Mouse (Mus musculus): ENCODE measurements around the gene Ascc3.

The Ascc3 gene

DNA sequence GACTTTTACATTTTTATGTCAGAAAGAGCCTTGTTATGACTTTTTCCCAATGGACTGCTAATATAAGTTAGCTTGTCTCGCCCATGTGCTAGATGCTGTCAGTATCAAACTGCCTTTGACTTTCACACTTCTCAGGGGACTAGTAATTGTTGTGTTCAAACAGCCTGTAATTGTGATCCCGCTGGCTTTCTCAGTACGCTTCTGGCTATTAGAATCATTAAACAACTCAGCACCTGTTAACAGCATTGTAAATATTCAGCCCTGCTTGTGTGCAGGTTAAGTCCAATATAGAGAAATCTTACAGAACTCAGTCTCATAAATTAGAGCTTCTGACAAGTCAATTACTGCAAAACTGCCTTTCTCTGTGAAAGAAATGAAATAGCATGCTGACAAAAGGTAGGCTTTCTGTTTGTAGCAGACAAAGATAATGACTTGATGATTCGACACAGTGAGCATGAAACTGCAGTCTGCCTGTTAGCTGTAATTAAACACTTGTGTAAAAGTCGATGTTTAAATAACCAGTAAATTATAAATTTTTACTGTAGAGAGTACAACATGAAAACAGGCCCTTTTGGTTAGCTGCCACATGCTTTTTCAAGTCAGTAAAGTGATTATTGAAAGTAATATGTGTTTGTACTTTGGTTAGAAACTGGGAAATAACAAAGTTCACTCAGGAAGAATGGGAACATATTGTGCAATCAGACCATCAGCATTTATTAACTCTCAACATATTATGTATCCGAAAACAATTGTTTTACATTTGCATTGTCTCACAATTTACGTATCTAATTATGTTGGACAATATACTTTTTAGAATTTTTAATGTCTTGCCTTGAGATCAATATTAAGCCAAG is 171.2 kb downstream of the Ascc3 start:
- DNase-seq: peak; percentile 53

DNA sequence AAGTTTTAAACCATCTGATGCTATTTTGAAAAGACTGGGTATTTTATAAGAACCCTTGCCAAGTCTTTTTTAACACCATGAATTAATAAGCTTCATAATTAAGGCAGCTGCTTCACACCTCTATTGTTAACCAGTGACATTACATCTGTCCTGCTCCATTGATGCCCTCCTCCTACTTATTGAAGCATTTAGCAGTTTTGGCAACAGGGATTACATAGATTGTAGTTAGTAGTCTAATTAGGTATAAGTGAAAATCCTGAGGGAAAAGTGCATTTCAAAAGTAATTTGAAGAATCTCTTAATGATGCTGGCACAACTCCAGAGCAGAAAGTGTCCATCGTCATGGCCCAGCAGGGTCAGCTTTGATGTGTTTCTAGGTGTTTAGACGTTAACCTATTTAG is 180.3 kb downstream of the Ascc3 start:
- no peak for DNase-seq

DNA sequence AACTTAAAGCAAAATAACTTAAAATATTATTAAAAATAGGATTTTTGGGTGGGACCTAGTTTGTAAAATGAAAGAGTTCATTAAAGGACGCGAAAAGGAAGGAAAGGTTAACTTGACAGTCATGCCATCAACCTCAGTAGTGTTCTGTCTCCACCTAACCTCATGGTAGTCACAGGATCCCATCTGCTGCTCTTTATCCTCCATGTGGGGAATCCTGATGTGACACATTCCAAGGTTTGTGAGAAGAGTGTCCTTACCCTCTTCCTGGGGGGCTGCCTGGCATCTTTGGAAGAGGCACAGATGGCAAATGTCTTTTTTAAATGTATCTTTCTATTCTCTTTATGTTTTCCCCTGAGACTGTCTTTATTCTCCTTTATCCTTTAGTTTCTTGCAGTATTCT is 181.4 kb downstream of the Ascc3 start:
- DNase-seq: no peak

DNA sequence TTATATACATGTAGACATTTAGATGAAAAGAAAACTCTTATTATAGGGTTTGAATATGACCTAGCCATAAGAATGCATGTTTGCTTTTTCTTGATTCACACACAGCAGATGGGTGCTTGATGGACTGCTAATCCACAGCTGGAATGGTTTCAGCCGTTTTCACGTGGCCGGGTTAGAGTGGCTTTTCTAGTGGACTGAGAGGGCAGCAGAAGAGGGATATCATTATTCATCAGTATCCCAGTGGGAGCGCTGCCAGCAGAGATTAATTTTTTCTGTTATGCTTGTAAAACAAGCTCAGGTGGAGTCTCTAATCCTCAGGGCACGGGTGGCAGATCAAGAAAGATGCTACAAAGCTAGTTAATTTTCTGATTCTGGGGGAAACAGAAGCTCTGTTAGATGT is 200.4 kb downstream of the Ascc3 start:
- peak; percentile 21 for DNase-seq

DNA sequence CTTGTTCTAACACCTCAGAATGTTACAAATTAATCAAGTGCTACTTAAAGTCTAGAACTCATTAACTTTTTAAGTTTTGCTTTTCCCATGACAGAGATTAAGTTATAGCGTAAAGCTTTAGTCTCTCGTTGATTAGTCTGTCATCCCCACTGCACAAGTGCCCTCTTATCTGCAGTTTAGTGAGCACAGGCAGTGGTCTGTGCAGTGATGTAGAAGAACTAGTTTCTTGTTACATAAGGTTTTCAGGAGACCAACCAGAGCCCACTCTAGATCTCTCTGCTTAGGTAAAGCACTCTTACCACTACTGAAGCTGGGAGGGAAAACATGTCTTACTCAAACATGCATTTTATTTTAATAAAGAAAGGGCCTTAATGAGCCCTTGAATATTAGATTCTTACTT is 209.1 kb downstream of the Ascc3 start:
- no peak for DNase-seq

DNA sequence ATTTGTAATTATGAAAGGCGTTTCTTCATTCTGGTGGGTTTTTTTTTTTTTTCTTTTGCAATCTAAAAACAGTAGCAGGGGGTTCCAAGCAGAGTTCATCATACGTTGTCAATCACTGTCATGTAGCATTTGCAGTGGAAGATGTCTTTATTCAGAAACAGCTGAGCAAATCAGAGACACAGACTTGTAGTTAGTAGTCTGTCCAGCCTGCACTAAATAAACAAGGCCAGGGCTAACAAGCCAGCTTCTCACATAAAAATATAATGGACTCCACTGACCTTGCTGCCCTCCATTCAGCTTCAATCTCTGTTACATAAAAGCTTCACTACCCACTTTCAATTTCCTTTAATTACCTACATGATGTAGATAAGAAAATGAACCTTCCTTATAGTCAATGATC is 209.9 kb downstream of the Ascc3 start:
- peak; percentile 11 for DNase-seq

DNA sequence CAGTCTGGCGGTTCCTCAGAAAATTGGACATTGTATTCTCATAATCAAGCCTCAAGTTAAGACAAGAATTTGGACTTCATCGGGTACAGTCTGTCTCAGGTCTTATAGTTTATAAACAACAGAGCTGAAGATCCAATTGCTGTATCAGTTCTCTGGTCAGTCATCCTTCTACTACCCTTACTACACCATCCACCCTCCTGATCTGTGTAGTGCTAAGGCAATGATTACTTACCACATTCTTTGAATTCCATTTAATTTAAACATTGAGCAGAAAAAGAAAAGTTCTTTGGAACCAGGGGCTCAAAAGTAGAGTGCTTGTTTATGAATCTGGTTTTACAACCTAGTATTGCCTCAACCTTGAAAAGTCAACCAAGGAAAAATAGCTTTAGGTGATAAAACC is 213.7 kb downstream of the Ascc3 start:
- no peak for DNase-seq

DNA sequence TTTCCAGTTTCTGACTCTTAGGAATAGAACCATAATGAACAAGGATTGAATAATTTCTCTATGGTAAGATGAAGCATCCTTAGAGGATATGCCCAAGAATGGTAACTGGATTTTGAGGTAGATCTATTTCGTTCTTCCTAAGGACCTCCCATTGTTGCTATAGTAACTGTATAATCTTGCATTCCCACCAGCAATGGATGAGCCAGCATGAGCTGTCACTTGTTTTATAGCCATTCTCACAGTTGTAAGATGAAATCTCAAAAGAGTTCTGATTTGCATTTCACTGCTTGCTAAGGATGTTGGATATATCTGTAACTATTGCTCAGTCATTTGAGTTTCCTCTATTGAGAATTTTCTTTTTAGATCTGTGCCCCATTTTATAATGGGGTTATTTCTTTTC is 229.9 kb downstream of the Ascc3 start:
- DNase-seq: no peak

DNA sequence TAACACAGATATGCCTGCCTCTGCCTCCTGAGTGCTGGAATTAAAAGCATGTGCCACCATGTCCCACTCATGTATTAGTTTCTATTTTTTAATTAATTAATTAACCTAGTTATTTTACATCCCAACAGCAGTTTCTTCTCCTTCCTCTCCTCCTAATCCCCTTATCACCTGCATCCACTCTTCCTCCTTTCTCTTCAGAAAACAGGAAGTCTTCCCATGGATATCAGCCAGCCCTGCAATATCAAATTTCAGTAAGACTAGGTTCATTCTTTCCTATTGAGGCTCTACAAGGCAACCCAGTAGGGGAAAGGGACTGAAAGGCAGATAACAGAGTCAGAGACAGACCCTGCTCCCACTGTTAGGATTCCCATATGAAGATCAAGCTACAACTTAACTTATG is 234.4 kb downstream of the Ascc3 start:
- no peak for DNase-seq

DNA sequence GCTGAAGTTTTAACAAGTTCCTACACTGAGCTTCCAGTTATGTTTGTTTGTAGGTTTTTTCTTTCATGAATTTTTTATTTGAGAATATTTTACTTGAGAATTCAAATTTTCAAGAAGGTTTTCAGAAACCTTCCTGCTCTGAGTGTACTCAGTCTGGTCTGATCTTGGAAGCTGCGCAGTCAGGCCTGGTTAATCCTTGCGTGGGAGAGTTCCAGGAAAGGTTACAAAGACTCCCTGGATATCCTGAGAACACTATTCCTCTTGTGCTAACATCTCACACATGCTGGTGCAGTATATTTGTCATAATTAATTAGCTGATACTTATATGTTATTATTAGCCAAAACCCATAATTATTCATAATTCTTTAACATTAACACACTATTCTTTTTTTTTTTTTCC is 242.1 kb downstream of the Ascc3 start:
- DNase-seq: no peak

DNA sequence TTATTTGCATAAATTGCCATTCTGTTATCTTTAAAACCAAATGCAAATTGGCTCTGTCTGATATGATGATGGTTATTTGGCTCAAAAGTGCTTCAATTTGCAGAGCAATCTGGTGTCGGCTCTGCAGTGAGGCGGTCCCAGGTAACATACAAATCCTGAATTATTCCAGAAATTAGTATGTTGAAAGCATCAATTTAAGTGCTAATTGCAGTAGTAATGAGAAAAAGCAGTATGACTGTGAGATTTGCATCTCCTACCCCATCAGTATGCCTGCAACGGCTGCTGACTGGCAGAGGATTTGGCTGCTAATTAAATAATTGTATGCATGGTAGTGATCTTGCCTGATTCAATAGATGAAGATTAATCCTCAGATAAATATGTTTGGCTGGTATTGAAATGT is 250.9 kb downstream of the Ascc3 start:
- no peak for DNase-seq

DNA sequence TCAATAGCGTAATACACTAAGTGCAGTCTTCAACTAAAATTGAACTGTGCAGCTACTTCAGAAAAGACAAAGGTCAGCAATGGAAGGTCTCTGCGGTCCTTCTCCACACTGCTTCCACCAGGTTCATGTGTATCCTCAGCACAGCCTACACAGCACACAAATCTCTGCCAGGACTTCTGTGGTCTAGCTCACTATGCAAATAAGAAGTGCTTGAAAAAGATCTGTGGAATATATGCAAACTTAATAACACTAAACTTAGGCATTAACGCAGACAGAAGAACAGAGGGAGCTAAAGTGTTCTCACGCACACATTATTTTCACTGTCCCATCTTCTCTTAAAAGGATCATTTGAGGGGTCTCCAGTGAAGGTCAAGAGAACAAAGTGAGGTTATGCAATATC is 275.7 kb downstream of the Ascc3 start:
- no peak for DNase-seq

DNA sequence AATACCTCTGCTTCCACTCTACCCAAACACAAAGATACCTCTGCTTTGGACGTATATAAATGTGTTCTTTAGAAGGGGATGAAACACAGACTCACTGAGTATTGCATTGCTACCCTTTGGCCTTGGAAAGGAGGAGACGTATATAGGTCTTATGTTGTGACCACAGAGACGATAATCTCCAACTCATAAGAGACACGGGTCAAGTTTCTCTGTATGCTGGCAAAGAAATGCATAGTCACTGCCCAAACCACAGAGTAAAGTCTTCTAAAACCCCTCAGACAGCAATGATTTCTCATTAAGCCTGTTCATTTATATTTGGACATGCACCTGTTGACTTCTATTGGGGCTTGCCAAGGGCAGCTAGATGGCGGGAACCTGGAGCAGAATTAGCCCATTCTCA is 284.5 kb downstream of the Ascc3 start:
- DNase-seq: no peak

DNA sequence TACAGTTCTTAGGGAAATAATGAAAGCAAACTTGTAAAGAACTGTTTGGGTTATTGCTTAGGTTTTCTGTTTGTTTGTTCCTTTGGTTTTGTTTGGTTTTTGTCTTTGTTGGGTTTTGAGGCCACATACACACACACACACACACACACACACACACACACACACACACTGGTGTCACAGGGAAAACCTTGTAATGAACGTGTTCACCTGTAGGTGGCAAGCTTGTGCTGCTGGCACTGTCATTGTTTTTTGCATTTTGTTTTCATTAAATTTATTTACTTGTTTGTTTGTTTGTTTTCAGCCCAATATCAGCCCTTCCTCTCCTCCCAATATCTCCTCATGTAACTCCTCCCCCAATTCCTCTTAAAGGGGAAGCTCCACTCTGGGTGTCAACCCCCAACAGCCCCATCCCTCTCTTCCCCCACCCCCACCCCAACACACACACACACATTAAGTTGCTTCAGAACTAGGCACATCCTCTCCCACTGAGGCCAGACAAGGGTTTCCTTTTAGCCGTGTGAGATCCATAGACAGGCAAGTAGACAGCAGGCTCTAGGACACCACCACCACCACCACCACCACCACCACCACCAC is 289.1 kb downstream of the Ascc3 start:
- DNase-seq: peak; percentile 25

DNA sequence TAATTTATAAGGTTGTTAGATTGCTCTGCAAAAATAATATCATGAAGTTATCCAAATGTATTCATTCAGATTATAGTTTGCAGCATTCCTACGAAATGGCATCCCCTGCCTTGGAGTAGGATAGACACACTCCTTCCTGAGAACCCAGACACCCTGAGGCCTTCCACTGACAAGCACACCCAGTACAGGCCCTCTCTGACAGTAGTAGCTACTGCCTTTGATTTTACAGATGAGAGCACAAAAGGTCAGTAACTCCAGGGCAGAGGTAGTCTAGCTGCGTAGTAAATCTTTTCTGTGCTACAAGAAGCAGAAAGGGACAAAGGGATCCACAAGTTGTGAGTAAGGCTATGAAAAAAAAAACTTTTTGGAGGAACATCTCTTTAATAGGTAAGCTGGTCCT is 289.9 kb downstream of the Ascc3 start:
- DNase-seq: no peak

DNA sequence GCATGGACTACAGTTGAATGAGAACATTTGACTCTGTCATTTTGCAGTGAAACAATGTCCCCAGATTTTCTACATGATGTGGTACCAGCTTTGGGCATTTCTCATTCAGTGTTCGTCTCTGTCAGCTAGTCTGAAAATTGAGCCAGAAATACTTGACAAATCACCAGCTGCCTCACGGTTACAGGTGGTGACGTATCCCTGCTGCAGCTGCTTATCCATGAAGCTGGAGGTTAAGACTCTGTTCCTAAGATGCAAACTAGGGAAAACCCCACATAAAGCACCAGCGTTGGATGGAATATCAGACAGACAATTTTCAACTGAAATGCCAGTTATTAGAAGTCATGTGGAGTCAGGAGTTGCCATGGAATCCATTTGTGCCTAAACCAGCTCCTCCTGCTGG is 293.8 kb downstream of the Ascc3 start:
- no peak for DNase-seq

DNA sequence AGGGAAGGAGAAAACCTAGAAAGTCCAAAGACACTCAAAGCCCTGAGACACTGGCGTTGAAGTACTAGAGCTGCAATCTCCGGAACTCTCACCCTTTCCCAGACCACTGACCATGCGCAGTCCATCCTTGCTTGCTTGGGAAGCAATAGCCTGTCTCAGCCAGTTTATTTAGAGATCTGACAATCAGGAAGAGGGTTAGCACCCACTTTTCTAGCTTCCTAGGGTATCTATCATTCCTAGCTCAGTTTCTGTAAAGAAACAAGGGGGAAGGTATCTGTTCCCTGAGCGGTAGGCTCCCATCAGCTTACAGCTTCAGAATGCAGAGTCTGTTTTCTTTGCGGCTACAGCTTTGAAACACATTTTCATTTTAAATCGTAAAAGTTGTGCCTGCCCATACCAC is 298.2 kb downstream of the Ascc3 start:
- DNase-seq: no peak

DNA sequence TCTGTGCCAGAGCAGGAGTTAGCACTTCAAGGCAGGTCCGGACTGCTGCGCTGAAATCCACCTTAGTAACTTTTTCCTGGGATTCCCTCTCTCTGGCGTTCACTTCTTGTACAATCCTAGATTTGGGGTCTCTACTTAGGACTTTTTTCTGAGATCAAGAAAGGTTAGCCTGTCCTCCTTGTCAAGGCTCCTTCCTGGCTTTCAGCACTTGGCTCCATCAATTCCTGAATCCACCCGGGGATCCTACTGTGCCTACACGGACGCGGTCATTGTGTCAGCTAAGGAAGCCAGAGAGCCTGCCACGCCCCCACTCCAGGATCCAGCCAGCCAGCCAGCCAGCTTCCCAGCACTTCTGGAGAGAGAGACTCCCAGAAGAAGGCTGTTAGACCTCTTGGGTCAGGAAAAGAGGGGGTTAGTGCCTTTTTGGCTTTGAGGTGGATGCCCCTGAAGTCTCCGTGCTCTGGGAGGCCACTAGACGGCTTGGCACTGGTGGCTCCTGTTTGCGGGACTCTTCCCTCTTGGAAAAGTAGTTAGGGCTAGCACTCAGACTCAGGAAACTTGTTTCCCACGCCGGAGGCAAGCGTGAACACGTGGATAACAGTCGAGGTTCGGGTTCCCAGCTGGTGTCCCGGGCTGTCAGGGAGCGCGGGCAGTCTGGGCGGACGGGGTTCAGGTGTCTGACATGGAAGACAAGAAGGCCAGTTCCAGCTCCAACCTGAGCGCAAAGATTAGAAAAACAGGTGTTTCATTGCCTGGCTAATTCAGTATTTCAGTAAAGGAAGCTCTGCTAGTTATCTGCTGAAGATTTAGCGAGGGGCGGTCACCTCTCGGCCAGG is 299.6 kb downstream of the Ascc3 start:
- DNase-seq: peak; percentile 61

DNA sequence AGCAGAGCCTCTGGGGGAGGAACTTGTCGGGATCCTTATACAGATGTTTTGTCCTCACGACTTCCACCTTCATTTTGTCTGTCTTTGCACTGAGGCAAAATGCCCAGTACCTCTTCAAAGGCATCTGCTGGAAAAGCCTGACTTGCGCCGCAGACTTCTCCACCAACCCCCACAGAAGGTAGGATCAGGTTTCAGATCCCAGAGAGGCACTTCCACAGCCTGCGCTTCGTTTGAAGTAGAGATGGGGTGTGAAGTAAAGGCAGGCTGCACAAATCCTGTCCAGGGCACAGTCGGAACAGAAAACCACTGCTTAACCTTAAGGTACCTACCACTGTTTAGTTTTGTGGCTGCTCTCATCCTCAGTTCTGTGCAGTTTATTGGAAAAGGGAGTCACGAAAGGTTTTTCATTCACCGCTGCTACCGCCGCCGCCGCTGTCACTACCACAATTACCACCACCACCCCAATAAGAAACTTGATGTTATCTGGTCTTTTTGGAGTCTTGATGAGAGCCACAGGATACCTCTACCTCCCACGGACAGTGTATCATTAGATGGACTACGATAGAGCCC is 300.4 kb downstream of the Ascc3 start:
- DNase-seq: peak; percentile 73

DNA sequence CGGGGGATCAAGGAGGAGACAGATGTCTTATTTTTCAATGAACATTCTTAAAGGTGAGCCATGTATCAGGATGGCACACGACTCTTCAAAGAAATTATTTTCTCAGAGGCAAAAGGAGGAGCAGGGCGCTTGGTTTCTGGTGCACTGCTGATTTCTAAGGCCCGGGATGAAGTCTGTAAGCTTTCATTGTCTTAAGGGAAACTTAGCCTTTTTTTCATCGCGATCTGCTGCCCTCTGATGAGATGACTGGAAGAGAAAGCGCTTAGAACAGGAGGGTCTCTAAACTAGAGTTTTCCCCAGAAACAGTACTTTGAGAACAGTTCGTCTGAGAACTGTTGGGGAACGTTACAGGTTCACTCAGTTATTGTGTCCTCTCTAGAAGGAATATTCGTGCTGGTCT is 301.1 kb downstream of the Ascc3 start:
- DNase-seq: no peak

DNA sequence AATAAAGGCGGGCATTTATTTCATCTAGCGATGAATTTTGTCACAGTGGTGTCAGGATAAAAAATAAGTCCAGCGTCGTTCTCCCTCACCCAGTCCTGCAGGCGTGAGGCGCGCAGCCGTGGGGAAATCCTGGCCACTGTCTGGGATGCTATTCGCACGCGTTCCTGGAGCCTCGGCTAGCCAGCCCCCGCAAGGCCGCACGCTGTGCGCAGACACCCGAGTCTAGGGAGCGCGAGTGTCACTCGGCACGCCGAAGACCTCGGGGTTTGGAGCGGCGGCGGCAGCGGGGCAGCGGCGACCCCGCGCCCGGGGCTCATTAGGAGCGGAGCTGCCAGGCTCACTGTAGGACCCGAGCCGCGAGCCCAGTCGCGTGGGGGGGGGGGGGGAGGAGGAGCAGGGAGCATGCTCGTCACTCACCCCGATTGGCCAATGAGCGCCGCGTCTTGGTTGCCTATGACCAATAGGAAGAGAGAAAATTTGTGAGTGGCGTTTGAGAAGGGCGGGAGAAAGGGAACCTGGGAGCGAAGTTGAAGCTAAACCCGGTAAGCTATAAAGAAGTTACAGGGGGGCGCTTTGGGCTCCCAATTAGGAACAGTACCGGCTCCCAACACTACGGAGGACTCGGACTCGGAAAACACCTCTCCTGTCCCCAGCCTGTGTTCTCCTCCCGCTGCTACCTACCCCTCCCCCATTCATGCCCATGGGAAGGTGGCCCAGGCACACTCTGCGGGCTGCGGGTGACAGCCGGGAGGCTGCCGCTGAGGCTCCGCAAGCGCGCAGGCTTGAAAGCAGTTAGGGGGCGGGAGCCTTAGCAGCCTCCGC is 301.9 kb downstream of the Ascc3 start, which contains the start of gene Sim1:
Sim1 (plus strand) TSS at position 585 of the 822 bp plus-strand sequence.
- DNase-seq: peak; percentile 94

DNA sequence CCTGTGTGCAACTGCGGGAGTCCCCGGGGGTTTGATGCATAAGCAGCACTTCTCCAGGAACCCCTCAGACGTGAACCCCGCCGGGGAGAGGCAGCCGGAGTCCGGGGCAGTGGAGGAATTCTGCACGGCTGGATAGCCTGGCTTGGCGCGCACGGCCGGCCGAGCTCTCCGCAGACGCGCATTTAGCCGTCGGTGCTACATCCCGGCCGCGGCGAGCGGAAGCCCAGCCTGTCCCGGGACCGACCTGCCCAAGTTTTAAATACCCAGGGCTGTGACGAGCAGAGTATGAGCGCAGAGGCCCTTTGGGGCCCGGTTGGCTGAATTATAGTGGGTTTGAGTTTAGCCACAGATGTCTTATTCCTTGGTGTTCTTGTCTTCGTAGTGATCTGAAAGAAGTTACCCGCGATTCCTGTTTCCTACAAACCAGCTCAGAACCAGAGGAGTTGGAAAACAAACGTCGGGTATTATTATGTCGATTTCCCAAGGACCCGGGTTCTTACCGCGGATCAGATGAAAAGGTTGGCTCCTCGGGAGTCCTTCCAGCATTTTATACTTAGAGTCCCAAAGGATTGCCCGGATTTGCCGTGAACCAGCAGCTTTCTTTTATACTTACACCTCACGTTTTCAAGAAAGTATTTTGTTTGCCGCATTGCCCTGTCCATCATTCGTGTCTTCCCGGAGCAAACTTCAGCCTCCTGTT is 302.8 kb downstream of the Ascc3 start:
- DNase-seq: peak; percentile 58
